Mouse (Mus musculus) retina, postnatal 1 day (tissue): ENCODE data around the gene Rffl.

Experiments
- DNase-seq: peaks from one replicate; pipeline ENCODE4 v3.0.0-alpha.2; 2012

The Rffl gene

GRCm38 (mm10) chr11:82763261-82763660, 107.7 kb downstream of the Rffl start:
- DNase-seq = no peak

GRCm38 (mm10) chr11:82762286-82762829, 108.7 kb downstream of the Rffl start:
- DNase-seq = no peak

GRCm38 (mm10) chr11:82755919-82756318, 115.1 kb downstream of the Rffl start:
- no peak for DNase-seq
